Mouse (Mus musculus): Measurements from ENCODE around the gene Rab30.

DNA sequence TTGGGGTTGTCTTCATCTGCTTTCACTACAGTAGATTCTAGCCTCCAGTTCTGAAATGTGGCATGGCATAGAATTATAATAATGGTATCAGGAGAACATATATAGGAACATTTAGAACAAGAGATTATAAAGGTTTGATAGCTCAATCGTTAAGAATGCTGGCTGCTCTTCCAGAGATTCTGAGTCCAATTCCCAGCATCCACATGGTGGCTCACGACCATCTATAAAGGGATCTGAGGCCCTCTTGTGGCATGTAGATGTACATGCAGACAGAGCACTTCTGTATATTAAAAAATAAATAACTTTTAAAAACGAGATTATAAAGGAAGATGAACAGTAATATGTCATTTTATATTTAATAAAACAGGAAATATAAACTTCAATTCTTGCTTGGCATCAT lies 152.1 kb downstream of the Rab30 start:
- TF ChIP-seq POLR2A (IDR thresholded peaks at IDR 0.05; ENCODE audit: borderline replicate concordance, extremely low read depth, insufficient read depth, insufficient read length, poor library complexity, severe bottlenecking) (no peak), CTCF (IDR thresholded peaks at IDR 0.05; ENCODE audit: borderline replicate concordance, extremely low read depth, insufficient read depth, insufficient read length) (no peak; the same call in 1 of the 2 replicates)
